Mouse (Mus musculus) lung, adult 2 months (tissue): ENCODE data around the gene Defb19.

Experiments
- CTCF ChIP-seq: fragments of 200-500 bp; IDR thresholded peaks from 2 replicates; pipeline ENCODE4 v1.5.1; 2011; ENCODE audit warnings: mild to moderate bottlenecking, low read length, control low read depth; ENCODE audit not compliant: insufficient read depth
- POLR2A ChIP-seq: fragments of 200-500 bp; IDR thresholded peaks from 2 replicates; pipeline ENCODE4 v1.6.1; 2011; ENCODE audit warnings: low read depth, mild to moderate bottlenecking, control low read depth, low read length, borderline replicate concordance; ENCODE audit errors: extremely low read depth

DNA sequence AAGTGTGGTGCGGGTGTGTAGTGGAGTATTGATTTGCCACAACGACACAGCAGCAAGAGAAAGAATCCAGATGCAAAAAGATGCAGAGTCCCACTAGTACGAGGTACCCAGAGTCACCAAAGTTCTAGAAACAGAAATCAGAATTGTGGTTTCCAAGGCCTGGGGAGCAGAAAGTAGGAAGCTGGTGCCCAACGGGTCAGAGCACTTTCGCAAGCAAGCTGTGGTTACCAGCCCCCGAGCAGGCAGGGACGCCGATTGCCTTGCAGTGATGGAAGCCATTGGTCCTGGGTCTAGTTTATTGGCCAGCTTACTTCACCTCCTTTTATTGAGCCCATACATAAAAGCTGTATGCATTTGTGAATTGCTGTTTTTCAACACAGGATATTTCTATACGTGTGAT, 38.1 kb downstream of the Defb19 start:
- TF ChIP-seq CTCF, result no peak
- no peak for TF ChIP-seq POLR2A
